Mouse (Mus musculus): ENCODE data around the gene Gm9837. TPM values are rescaled to one million over a fixed set of nuclear protein-coding genes. Genes with fewer than 3 reads are reported as not detected.

Gene Gm9837
- polyA plus RNA-seq, 1 experiment from 2014 or later: not detected

DNA sequence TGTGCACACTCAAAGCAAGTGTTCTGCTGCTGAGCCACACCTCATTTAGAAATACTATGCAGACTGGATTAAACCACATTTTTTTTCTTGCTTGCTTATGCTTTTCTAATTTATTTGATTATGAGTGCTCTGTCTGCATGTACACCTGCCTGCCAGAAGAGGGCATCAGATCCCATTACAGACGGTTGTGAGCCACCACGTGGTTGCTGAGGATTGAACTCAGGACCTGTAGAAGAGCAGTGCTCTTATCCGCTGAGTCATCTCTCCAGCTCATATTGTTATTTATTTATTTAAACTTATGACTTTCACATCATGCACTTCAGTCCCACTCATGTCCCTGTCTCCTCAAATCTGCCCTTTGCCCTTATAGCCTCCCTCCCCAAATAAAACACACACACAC is 15.4 kb upstream of the Gm9837 start:
- no peak overlapping the region for H3K9ac ChIP-seq
- ATAC-seq (replicated peaks; ENCODE audit: insufficient number of reproducible peaks, insufficient read depth, low FRiP score, low read depth): no peak
- H3K36me3 ChIP-seq: no peaks in the 10 kb centered on the region
- H3K27me3 ChIP-seq: peaks cover 32% of the 10 kb centered on the region
- 47% methylated on average over 3 of the region's 3 CpGs for WGBS
- H3K9me3 ChIP-seq (replicated peaks): no peaks in the 10 kb centered on the region
- H3K4me1 ChIP-seq (replicated peaks): peaks cover 11% of the 10 kb centered on the region
- H3K27ac ChIP-seq: no peak overlapping the region
- H3K4me3 ChIP-seq: no peak overlapping the region
- no peak overlapping the region for H3K4me2 ChIP-seq

- no peaks in the 10 kb centered on the region for H3K36me3 ChIP-seq
- H3K9me3 ChIP-seq (replicated peaks): no peaks in the 10 kb centered on the region
- 55% methylated on average over 9 of the region's 9 CpGs for WGBS
- no peak overlapping the region for H3K4me3 ChIP-seq
- no peak overlapping the region for H3K9ac ChIP-seq
- peaks cover 29% of the 10 kb centered on the region for H3K4me1 ChIP-seq (replicated peaks)
- no peak for ATAC-seq (replicated peaks; ENCODE audit: insufficient number of reproducible peaks, insufficient read depth, low FRiP score, low read depth)
- H3K4me2 ChIP-seq: no peak overlapping the region
- H3K27me3 ChIP-seq: peaks cover 54% of the 10 kb centered on the region
- H3K27ac ChIP-seq: no peak overlapping the region
Measured at GRCm38 (mm10) chr11:53483159-53483891, 13.0 kb upstream of the Gm9837 start.

GRCm38 (mm10) chr11:53481088-53481730 is 10.9 kb upstream of the Gm9837 start:
- Histone ChIP-seq H3K27ac (no peak overlapping the region), H3K4me3 (no peak overlapping the region), H3K36me3 (no peaks in the 10 kb centered on the region), H3K4me2 (no peak overlapping the region), H3K27me3 (peaks cover 57% of the 10 kb centered on the region), H3K9ac (no peak overlapping the region), H3K9me3 (replicated peaks) (no peaks in the 10 kb centered on the region), H3K4me1 (replicated peaks) (peaks cover 19% of the 10 kb centered on the region)
- 77% methylated on average over 4 of the region's 4 CpGs for WGBS
- no peak for ATAC-seq (replicated peaks; ENCODE audit: insufficient number of reproducible peaks, insufficient read depth, low FRiP score, low read depth)

DNA sequence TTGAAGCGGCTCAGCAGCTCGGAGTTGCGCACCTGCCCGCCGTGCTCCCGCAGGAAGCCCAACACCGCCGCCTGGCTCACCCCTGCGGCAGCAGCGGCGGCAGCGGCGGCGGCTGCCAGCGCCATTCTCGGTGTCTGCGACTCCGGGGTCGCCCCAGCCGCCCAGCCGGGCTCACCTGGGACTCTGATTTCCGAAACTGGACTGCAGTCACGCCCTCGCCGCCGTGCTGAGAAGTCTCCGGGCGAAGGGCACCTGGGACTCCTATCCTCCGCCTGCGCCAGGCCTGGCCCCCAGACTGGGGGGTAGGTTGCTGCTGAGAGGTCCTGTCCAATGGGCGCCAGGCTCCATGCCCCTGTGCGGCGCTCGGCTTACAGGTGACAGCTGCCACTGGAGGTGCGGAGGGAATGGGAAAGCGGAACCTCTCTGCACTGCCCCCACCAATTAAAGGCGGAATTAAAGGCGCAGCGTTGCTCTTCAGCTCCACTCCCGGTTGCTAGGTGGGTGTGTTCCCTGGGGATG is 9.6 kb upstream of the Gm9837 start, which contains the start of the genes Gm9945 and Sowaha:
TSS of gene Gm9945 (plus strand) at position 384 of the 519 bp plus-strand sequence.
TSS of gene Sowaha (minus strand) at position 492 of the 519 bp plus-strand sequence.
- WGBS: 4% methylated on average over 40 of the region's 40 CpGs

GRCm38 (mm10) chr11:53479171-53479782 is 9.0 kb upstream of the Gm9837 start:
- H3K9ac ChIP-seq: peak overlapping the region; percentile 39
- peak overlapping the region; percentile 98 for H3K4me2 ChIP-seq
- H3K27me3 ChIP-seq: peaks cover 75% of the 10 kb centered on the region
- H3K9me3 ChIP-seq (replicated peaks): no peaks in the 10 kb centered on the region
- 1% methylated on average over 62 of the region's 62 CpGs for WGBS
- H3K36me3 ChIP-seq: no peaks in the 10 kb centered on the region
- peaks cover 19% of the 10 kb centered on the region for H3K4me1 ChIP-seq (replicated peaks)
- 0 out of 2 replicates have a peak, but pooled peaks have one; percentile 47 for ATAC-seq (replicated peaks; ENCODE audit: insufficient number of reproducible peaks, insufficient read depth, low FRiP score, low read depth)
- no peak overlapping the region for H3K27ac ChIP-seq
- H3K4me3 ChIP-seq: peak overlapping the region; percentile 61

More for the DNA sequence above, 9.6 kb upstream of the Gm9837 start, which contains the start of the genes Gm9945 and Sowaha:
- peak within 1 kb of the TSS; percentile 39 for H3K9ac ChIP-seq
- H3K4me3 ChIP-seq: peak within 1 kb of the TSS; percentile 61
- H3K27me3 ChIP-seq: peaks cover 70% of the 10 kb centered on the region
- H3K9me3 ChIP-seq (replicated peaks): no peaks in the 10 kb centered on the region
- ATAC-seq (replicated peaks; ENCODE audit: insufficient number of reproducible peaks, insufficient read depth, low FRiP score, low read depth): no peak; the same call in 1 of the 2 replicates
- no peaks in the 10 kb centered on the region for H3K36me3 ChIP-seq
- no peak within 1 kb of the TSS for H3K27ac ChIP-seq
- peaks cover 19% of the 10 kb centered on the region for H3K4me1 ChIP-seq (replicated peaks)
- H3K4me2 ChIP-seq: peak within 1 kb of the TSS; percentile 98

GRCm38 (mm10) chr11:53478383-53479170 is 8.3 kb upstream of the Gm9837 start:
- Histone ChIP-seq H3K36me3 (no peaks in the 10 kb centered on the region), H3K9me3 (replicated peaks) (no peaks in the 10 kb centered on the region), H3K9ac (peak overlapping the region; percentile 7), H3K4me2 (peak overlapping the region; percentile 98), H3K4me3 (peak overlapping the region; percentile 61), H3K27ac (no peak overlapping the region), H3K4me1 (replicated peaks) (peaks cover 19% of the 10 kb centered on the region), H3K27me3 (peaks cover 82% of the 10 kb centered on the region)
- WGBS: 6% methylated on average over 79 of the region's 79 CpGs
- ATAC-seq (replicated peaks; ENCODE audit: insufficient number of reproducible peaks, insufficient read depth, low FRiP score, low read depth): peak; percentile 35; the same call in 1 of the 2 replicates

GRCm38 (mm10) chr11:53477833-53478232 is 7.6 kb upstream of the Gm9837 start:
- peaks cover 87% of the 10 kb centered on the region for H3K27me3 ChIP-seq
- WGBS: 66% methylated on average over 7 of the region's 7 CpGs
- peaks cover 19% of the 10 kb centered on the region for H3K4me1 ChIP-seq (replicated peaks)
- H3K4me3 ChIP-seq: no peak overlapping the region
- no peak for ATAC-seq (replicated peaks; ENCODE audit: insufficient number of reproducible peaks, insufficient read depth, low FRiP score, low read depth)
- no peak overlapping the region for H3K27ac ChIP-seq
- no peak overlapping the region for H3K4me2 ChIP-seq
- H3K9me3 ChIP-seq (replicated peaks): no peaks in the 10 kb centered on the region
- no peaks in the 10 kb centered on the region for H3K36me3 ChIP-seq
- H3K9ac ChIP-seq: no peak overlapping the region

- Histone ChIP-seq H3K4me3 (no peak overlapping the region), H3K4me2 (no peak overlapping the region)
- ATAC-seq (replicated peaks; ENCODE audit: insufficient number of reproducible peaks, insufficient read depth, low FRiP score, low read depth): no peak
Measured at GRCm38 (mm10) chr11:53475620-53476019, 5.3 kb upstream of the Gm9837 start.

DNA sequence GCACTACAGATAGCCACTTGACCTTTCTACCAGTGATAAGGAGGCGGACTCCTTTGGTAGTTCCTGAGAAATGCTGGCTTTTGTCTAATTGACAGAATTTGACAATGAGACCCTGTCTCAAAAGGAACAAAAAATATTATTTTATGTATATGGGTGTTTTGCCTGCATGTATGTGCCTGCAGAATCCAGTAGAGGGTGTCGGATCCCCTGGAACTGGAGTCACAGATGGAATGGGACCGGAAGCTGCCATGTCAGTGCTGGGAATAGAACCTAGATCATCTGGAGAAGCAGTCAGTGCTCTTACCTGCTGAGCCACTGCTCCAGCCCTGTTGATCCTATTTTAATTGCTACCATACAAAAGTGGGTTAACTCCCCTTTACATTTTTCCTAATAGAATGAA is 2.4 kb upstream of the Gm9837 start:
- Histone ChIP-seq H3K4me2 (no peak overlapping the region), H3K9me3 (replicated peaks) (no peaks in the 10 kb centered on the region), H3K36me3 (no peaks in the 10 kb centered on the region), H3K9ac (no peak overlapping the region), H3K4me3 (no peak overlapping the region), H3K27me3 (peaks cover 66% of the 10 kb centered on the region), H3K4me1 (replicated peaks) (peaks cover 13% of the 10 kb centered on the region), H3K27ac (no peak overlapping the region)
- 67% methylated on average over 3 of the region's 3 CpGs for WGBS
- no peak for ATAC-seq (replicated peaks; ENCODE audit: insufficient number of reproducible peaks, insufficient read depth, low FRiP score, low read depth)

More at GRCm38 (mm10) chr11:53475620-53476019, 5.3 kb upstream of the Gm9837 start:
- no peak overlapping the region for H3K9ac ChIP-seq
- 37% methylated on average over 8 of the region's 8 CpGs for WGBS
- peaks cover 19% of the 10 kb centered on the region for H3K4me1 ChIP-seq (replicated peaks)
- H3K27me3 ChIP-seq: peaks cover 85% of the 10 kb centered on the region
- H3K36me3 ChIP-seq: no peaks in the 10 kb centered on the region
- H3K9me3 ChIP-seq (replicated peaks): no peaks in the 10 kb centered on the region
- no peak overlapping the region for H3K27ac ChIP-seq

- Histone ChIP-seq H3K27me3 (peaks cover 69% of the 10 kb centered on the region), H3K27ac (no peak overlapping the region), H3K4me3 (0 out of 2 replicates have a peak overlapping the region, but pooled peaks have one; percentile 28), H3K4me2 (peak overlapping the region; percentile 56), H3K9ac (no peak overlapping the region), H3K36me3 (no peaks in the 10 kb centered on the region), H3K4me1 (replicated peaks) (peaks cover 25% of the 10 kb centered on the region), H3K9me3 (replicated peaks) (no peaks in the 10 kb centered on the region; the same call in 1 of the 2 replicates)
- 36% methylated on average over 16 of the region's 16 CpGs for WGBS
- ATAC-seq (replicated peaks; ENCODE audit: insufficient number of reproducible peaks, insufficient read depth, low FRiP score, low read depth): no peak
Measured at GRCm38 (mm10) chr11:53469294-53469967, 848 bp downstream of the Gm9837 start.
